Mouse (Mus musculus) heart, embryonic 16.5 days (tissue): ENCODE results near the gene Faap20. TPM values are rescaled to one million over a fixed set of nuclear protein-coding genes. Genes with fewer than 3 reads are reported as not detected.

Experiments used
- ATAC-seq: fragments of 200-750 bp; cut with Nextera tagmentation; replicated peaks from 2 replicates; pipeline ENCODE4 v1.8.0; 2017; ENCODE audit warnings: moderate number of reproducible peaks; ENCODE audit not compliant: insufficient read depth, low FRiP score; ENCODE audit errors: extremely low read depth
- H3K27ac ChIP-seq: fragments of 300-500 bp; sonication (generic); 2 replicates; pipeline ENCODE4 v1.5.1; 2014; ENCODE audit warnings: mild to moderate bottlenecking, low read length, control low read depth, moderate library complexity
- H3K27me3 ChIP-seq: fragments of 300-500 bp; sonication (generic); 2 replicates; pipeline ENCODE4 v1.6.1; 2014; ENCODE audit warnings: low read length, mixed read lengths; ENCODE audit not compliant: control insufficient read depth, insufficient read depth
- H3K36me3 ChIP-seq: fragments of 300-500 bp; sonication (generic); 2 replicates; pipeline ENCODE4 v1.6.1; 2014; ENCODE audit not compliant: control insufficient read depth, insufficient read depth
- H3K4me1 ChIP-seq: fragments of 300-500 bp; sonication (generic); 2 replicates; pipeline ENCODE4 v1.6.1; 2014; ENCODE audit warnings: low read length, mixed read lengths; ENCODE audit not compliant: control insufficient read depth, insufficient read depth
- H3K4me2 ChIP-seq: fragments of 300-500 bp; sonication (generic); 2 replicates; pipeline ENCODE4 v1.6.1; 2014; ENCODE audit warnings: low read depth, mild to moderate bottlenecking, control low read depth, low read length
- H3K4me3 ChIP-seq: fragments of 300-500 bp; sonication (generic); 2 replicates; pipeline ENCODE4 v1.5.1; 2014; ENCODE audit warnings: mild to moderate bottlenecking, control low read depth, low read length
- H3K9ac ChIP-seq: fragments of 300-500 bp; sonication (generic); 2 replicates; pipeline ENCODE4 v1.6.1; 2014; ENCODE audit warnings: low read length, control low read depth
- H3K9me3 ChIP-seq: fragments of 300-500 bp; sonication (generic); replicated peaks from 2 replicates; pipeline ENCODE4 v1.6.1; 2016; ENCODE audit warnings: low read length; ENCODE audit not compliant: control insufficient read depth
- WGBS: fragments of 180-500 bp; shearing (Covaris S2); extraction: QIAGEN DNeasy Blood & Tissue Kit; methylation state at CpG from one replicate; pipeline ENCODE4 v1.1.7; 2014; 5-methylcytosine and 5-hydroxymethylcytosine counted together
- polyA plus RNA-seq: library from polyadenylated mRNA; unstranded; fragments of >200 nt; fragmentation: Nextera tagmentation; extraction: Ambion mirVana; gene quantifications from 2 replicates; pipeline ENCODE4 v1.2.1, GENCODE M21; 2015

The Faap20 gene
- polyA plus RNA-seq, 1 experiment from 2014 or later: 68.4 TPM

DNA sequence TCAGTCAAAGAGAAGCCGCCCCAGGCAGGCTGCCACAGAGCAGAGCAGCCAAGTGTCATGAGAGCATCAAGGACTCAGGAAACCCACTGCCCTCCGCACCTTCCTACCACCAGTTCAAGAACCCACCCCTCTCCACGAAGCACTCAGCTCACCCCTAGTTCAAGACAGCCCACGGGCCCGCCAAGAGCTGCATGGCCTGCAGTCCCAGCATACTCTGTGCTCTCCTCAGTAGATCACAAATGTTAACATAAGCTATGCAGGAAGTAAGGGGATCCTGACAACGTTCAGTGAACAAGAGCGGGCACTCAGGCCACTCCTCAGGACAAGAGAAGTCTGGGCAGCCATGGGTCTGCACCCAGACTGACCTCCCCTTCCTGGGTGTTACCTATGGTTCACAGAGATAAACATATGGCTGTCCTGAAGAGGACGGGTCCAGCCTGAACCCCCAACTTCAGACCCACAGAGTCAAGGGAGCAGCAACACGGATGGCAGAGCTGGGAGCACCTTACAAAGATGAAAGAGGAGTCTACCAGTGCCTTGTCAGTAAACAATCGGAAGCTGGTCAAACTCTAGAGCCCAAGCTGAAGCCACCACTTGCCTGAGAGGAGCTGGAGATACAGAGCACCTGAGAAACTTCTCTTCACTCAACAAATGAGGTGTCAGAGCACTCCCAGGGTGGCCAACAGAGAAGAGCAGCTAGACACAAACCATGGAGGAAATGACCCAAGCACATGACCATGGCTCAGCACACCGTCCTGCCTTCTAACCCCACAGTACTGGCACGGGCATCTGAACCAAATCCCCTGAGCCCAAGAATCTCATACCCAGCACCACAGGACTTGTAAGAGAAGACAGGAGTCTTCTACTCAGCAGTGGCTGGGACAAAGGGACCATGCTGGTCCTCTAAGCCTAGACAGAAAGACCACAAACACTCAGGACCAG, 30.1 kb upstream of the Faap20 start:
- Histone ChIP-seq H3K27ac (peak overlapping the region; percentile 4; the same call in 1 of the 2 replicates), H3K4me2 (peak overlapping the region; percentile 90), H3K36me3 (no peaks in the 10 kb centered on the region), H3K4me3 (peak overlapping the region; percentile 90), H3K4me1 (peaks cover 63% of the 10 kb centered on the region), H3K27me3 (no peaks in the 10 kb centered on the region), H3K9ac (peak overlapping the region; percentile 97), H3K9me3 (no peaks in the 10 kb centered on the region)
- no peak for ATAC-seq
- WGBS: 36% methylated on average over 12 of the region's 12 CpGs

DNA sequence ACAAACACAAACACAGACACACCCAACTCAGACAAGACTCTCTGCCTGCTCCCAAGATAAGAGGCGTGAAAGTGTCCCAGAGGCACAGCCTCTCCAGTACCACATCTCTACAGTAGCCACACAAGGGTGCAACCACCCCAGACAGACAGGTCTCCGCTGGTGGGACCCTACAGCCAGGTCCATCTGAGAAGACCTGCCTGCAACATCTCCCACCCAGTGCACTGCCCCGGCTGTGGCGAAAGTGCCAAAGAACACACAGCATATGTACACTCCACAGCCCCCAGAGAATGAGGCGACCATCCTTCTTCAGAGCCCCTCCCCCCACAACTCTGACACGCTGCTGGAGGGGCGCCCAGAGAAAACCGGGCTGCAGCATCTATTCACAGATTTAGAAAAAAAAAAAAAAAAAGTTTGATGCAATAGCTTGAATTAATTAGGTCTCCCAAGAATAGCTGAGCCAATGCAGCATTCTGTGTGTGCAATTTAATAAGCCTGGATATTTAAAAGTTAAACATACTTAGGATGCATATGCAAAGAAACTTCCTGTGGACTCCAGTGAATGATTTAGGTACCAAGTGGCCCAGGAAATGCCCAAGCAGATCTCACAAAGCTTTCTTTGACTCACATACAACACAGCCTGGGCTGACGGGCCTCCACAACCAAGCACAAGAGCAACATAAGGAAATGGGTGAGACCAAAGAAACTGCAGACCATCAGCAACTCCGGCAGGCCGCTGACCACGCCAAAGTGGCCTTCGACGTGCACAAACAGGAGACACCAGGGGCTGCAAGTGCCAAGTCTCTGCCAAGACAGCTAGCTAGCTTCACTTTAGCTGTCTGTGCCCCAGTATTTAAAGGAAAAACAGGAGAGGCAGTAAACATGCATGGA, 29.1 kb upstream of the Faap20 start:
- ATAC-seq: no peak
- H3K27me3 ChIP-seq: no peaks in the 10 kb centered on the region
- peak overlapping the region; percentile 90 for H3K4me2 ChIP-seq
- 4% methylated on average over 14 of the region's 14 CpGs for WGBS
- H3K27ac ChIP-seq: peak overlapping the region; percentile 74
- peak overlapping the region; percentile 90 for H3K4me3 ChIP-seq
- no peaks in the 10 kb centered on the region for H3K36me3 ChIP-seq
- no peaks in the 10 kb centered on the region for H3K9me3 ChIP-seq
- peak overlapping the region; percentile 97 for H3K9ac ChIP-seq
- peaks cover 54% of the 10 kb centered on the region for H3K4me1 ChIP-seq

- Histone ChIP-seq H3K36me3 (no peaks in the 10 kb centered on the region), H3K4me2 (peak overlapping the region; percentile 90), H3K4me3 (peak overlapping the region; percentile 90), H3K4me1 (peaks cover 47% of the 10 kb centered on the region), H3K9ac (peak overlapping the region; percentile 97), H3K27ac (peak overlapping the region; percentile 74), H3K9me3 (no peaks in the 10 kb centered on the region), H3K27me3 (no peaks in the 10 kb centered on the region)
- no peak for ATAC-seq
- under 1% methylated on average over 7 of the region's 7 CpGs for WGBS
Measured at GRCm38 (mm10) chr4:155221106-155221505, 28.5 kb upstream of the Faap20 start.

GRCm38 (mm10) chr4:155221599-155222551, 27.7 kb upstream of the Faap20 start:
- H3K4me1 ChIP-seq: peaks cover 39% of the 10 kb centered on the region
- H3K27ac ChIP-seq: peak overlapping the region; percentile 74
- H3K9me3 ChIP-seq: no peaks in the 10 kb centered on the region
- H3K36me3 ChIP-seq: no peaks in the 10 kb centered on the region
- H3K27me3 ChIP-seq: no peaks in the 10 kb centered on the region
- peak overlapping the region; percentile 97 for H3K9ac ChIP-seq
- WGBS: under 1% methylated on average over 93 of the region's 93 CpGs
- H3K4me2 ChIP-seq: peak overlapping the region; percentile 90
- peak overlapping the region; percentile 90 for H3K4me3 ChIP-seq
- ATAC-seq: no peak

DNA sequence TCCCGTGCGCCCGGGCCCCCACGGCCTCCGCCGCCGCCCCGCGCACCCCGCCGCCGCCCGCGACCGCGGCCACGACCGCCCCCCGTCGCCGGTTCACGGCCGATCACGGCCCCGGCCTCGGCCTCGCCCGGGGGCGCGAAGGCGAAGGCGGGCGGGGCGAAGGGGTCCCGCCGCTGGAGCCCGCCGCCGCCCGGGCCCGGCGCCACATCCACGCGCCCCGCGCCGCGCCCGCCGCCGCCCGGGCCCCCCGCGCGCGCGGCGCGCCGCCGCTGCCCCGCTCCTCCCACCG, 27.1 kb upstream of the Faap20 start, which contains the start of gene Ski:
Ski (minus strand) TSS at position 41 of the 289 bp plus-strand sequence.
- H3K4me2 ChIP-seq: peak within 1 kb of the TSS; percentile 90
- H3K9me3 ChIP-seq: no peaks in the 10 kb centered on the region
- 1% methylated on average over 33 of the region's 63 CpGs for WGBS
- H3K27me3 ChIP-seq: no peaks in the 10 kb centered on the region
- H3K4me3 ChIP-seq: peak within 1 kb of the TSS; percentile 90
- H3K36me3 ChIP-seq: no peaks in the 10 kb centered on the region
- peaks cover 33% of the 10 kb centered on the region for H3K4me1 ChIP-seq
- H3K9ac ChIP-seq: peak within 1 kb of the TSS; percentile 97
- ATAC-seq: no peak
- peak within 1 kb of the TSS; percentile 94 for H3K27ac ChIP-seq

GRCm38 (mm10) chr4:155222841-155223593, 26.6 kb upstream of the Faap20 start:
- peak; percentile 98 for ATAC-seq
- peak overlapping the region; percentile 94 for H3K27ac ChIP-seq
- H3K4me3 ChIP-seq: peak overlapping the region; percentile 90
- no peaks in the 10 kb centered on the region for H3K27me3 ChIP-seq
- peak overlapping the region; percentile 81 for H3K4me2 ChIP-seq
- H3K9me3 ChIP-seq: no peaks in the 10 kb centered on the region
- H3K4me1 ChIP-seq: peaks cover 28% of the 10 kb centered on the region
- no peaks in the 10 kb centered on the region for H3K36me3 ChIP-seq
- WGBS: under 1% methylated on average over 94 of the region's 116 CpGs
- H3K9ac ChIP-seq: peak overlapping the region; percentile 97

- Histone ChIP-seq H3K36me3 (no peaks in the 10 kb centered on the region), H3K9me3 (no peaks in the 10 kb centered on the region), H3K27ac (peak overlapping the region; percentile 94), H3K4me1 (peaks cover 20% of the 10 kb centered on the region), H3K4me2 (peak overlapping the region; percentile 81), H3K4me3 (peak overlapping the region; percentile 90), H3K27me3 (no peaks in the 10 kb centered on the region), H3K9ac (peak overlapping the region; percentile 87)
- 33% methylated on average over 20 of the region's 20 CpGs for WGBS
- no peak for ATAC-seq
Measured at GRCm38 (mm10) chr4:155223594-155224528, 25.7 kb upstream of the Faap20 start.
